Mouse (Mus musculus) cerebellum, adult 9-11 months (tissue): ENCODE measurements at regions not wholly inside any gene's neighbourhood (a gene's known extent, or its start where the extent isn't known, plus 50 kb on each side); places are given as distances from the start of the nearest gene placed in this dataset.
"Not testable (repeated sequence)": the region's sequence is repeated elsewhere in the genome, so short reads cannot be mapped to it uniquely, and the experiment has no call there.

Experiments used
- DNase-seq: peaks from one replicate; pipeline ENCODE4 v3.0.0; 2022

GRCm38 (mm10) chr16:15175516-15175915, 141.7 kb upstream of the Gm21897 start:
- DNase-seq: no peak

GRCm38 (mm10) chr16:15185714-15186113, 131.5 kb upstream of the Gm21897 start:
- no peak for DNase-seq

GRCm38 (mm10) chr16:15194926-15195711, 122.1 kb upstream of the Gm21897 start:
- no peak for DNase-seq

GRCm38 (mm10) chr16:15195931-15196330, 121.3 kb upstream of the Gm21897 start:
- DNase-seq: not testable (repeated sequence)

GRCm38 (mm10) chr16:15196855-15197254, 120.4 kb upstream of the Gm21897 start:
- DNase-seq: no peak

GRCm38 (mm10) chr16:15215921-15216320, 101.3 kb upstream of the Gm21897 start:
- DNase-seq: no peak

GRCm38 (mm10) chr16:15220961-15221547, 96.2 kb upstream of the Gm21897 start:
- no peak for DNase-seq

GRCm38 (mm10) chr16:15237836-15238235, 79.4 kb upstream of the Gm21897 start:
- DNase-seq: no peak

GRCm38 (mm10) chr16:15238449-15238848, 78.8 kb upstream of the Gm21897 start:
- DNase-seq: no peak

GRCm38 (mm10) chr16:15250186-15250585, 67.1 kb upstream of the Gm21897 start:
- DNase-seq: no peak

- DNase-seq: no peak
These were observed 65.6 kb upstream of the Gm21897 start for GRCm38 (mm10) chr16:15251686-15252085.

- DNase-seq: no peak
These were observed 64.5 kb upstream of the Gm21897 start for GRCm38 (mm10) chr16:15252666-15253347.

- no peak for DNase-seq
These were observed 63.9 kb upstream of the Gm21897 start for GRCm38 (mm10) chr16:15253348-15253693.

- no peak for DNase-seq
These were observed 62.6 kb upstream of the Gm21897 start for GRCm38 (mm10) chr16:15254669-15255068.

- no peak for DNase-seq
These were observed 57.8 kb upstream of the Gm21897 start for GRCm38 (mm10) chr16:15259474-15259873.

- no peak for DNase-seq
These were observed 57.2 kb upstream of the Gm21897 start for GRCm38 (mm10) chr16:15260069-15260468.
